Mouse (Mus musculus): ENCODE measurements around the gene Gm45711.

Gm45711 gene

GRCm38 (mm10) chr8:104242038-104242644 lies 67.7 kb downstream of the Gm45711 start:
- DNase-seq (ENCODE audit: low spot score in 2 of 2), result no peak

GRCm38 (mm10) chr8:104239418-104239861 lies 70.4 kb downstream of the Gm45711 start:
- DNase-seq (ENCODE audit: low spot score in 2 of 2), result no peak

DNA sequence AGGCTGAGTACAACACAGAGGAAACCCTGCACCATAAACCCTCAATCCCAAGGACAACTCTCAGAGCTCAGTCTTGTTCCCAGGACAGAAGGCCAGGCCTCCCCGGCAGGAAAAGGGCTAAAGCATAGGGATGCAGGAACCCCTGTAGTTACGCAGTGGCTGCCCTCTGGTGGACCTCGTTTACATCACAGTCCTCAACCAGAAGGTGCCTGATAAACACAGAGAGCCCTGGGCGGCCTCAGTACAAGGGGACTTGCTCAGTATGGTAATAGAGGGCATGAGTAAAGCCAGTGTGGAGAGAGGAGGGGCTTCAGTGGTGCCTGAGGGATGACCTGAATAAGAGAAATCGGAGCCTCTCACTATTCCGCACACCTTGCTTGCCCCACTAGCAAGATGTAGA lies 75.3 kb downstream of the Gm45711 start:
- DNase-seq (ENCODE audit: low spot score in 2 of 2), result no peak

DNA sequence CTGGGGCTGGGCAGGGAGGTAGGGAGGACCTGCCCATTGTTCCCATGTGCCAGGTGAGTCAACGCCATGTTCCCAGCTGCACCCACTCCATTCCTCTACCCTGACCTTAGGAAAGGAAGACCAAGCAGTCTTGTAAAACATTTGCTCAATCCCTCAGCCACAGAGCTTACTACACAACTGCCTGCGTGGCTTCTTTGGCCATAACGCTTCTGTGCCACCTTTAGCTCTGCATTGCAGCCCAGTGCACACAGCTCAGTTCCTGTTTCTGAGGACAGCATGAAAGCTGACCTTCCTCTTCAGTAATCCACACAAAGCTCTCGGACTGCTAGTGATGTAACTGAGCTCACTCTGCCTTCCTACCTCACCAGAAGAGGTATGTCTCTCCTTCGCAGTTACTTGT lies 77.0 kb downstream of the Gm45711 start:
- no peak for DNase-seq (ENCODE audit: low spot score in 2 of 2)

- no peak for DNase-seq (ENCODE audit: low spot score in 2 of 2)
These were observed 77.8 kb downstream of the Gm45711 start for GRCm38 (mm10) chr8:104232039-104232438.

Data from right cerebral cortex, postnatal 36 days (tissue).